Mouse (Mus musculus): ENCODE measurements around the gene Isyna1.
A peak's percentile ranks its signal among the peaks of the same experiment; 100 is the strongest.

- peak; percentile 84 for TF ChIP-seq CTCF (IDR thresholded peaks at IDR 0.05)
- no peak for TF ChIP-seq POLR2A (IDR thresholded peaks at IDR 0.05; ENCODE audit: insufficient read depth, low read depth, low read length)
These were observed 34.1 kb upstream of the Isyna1 start for GRCm38 (mm10) chr8:70560096-70560495.
